Mouse (Mus musculus): ENCODE results near the gene Maff.

DNA sequence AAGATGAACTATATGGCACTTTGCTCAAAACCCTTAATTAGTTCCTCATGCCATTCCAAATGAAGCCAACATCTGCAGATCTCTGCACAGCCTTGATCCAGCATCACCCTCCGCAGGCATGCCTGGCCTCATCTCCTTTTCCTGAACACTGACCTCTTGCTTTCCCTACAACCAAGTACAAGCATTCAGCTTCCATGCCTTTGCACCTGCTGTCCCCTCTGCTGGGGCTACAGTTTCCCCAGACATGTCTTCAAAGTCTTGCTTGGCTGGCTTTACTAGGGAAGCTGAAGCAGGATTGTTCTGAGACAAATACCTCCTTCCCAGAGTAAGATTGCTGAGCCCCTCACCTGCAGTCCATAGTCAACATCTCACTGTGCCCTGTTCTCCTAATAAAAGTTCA lies 57.9 kb downstream of the Maff start:
- TF ChIP-seq GATA1 (IDR thresholded peaks at IDR 0.05; ENCODE audit: low read length) (no peak), TAL1 (IDR thresholded peaks at IDR 0.05; ENCODE audit: low read length) (no peak)
